Mouse (Mus musculus): Measurements from ENCODE around the gene Pcdh15. TPM values are rescaled to one million over a fixed set of nuclear protein-coding genes. Genes with fewer than 3 reads are reported as not detected.

The Pcdh15 gene
- polyA plus RNA-seq, 1 experiment from 2014 or later: 17.4 TPM

GRCm38 (mm10) chr10:74463972-74464371 lies 1364.8 kb downstream of the Pcdh15 start:
- Histone ChIP-seq H3K36me3 (no peaks in the 10 kb centered on the region), H3K4me3 (replicated peaks) (no peak overlapping the region), H3K4me1 (no peaks in the 10 kb centered on the region), H3K27ac (replicated peaks) (no peak overlapping the region), H3K4me2 (no peak overlapping the region), H3K9ac (replicated peaks) (no peak overlapping the region), H3K9me3 (replicated peaks) (no peaks in the 10 kb centered on the region), H3K27me3 (replicated peaks) (no peaks in the 10 kb centered on the region)
- no peak for ATAC-seq (ENCODE audit: low FRiP score)
- 23% methylated on average over 2 of the region's 2 CpGs for WGBS

DNA sequence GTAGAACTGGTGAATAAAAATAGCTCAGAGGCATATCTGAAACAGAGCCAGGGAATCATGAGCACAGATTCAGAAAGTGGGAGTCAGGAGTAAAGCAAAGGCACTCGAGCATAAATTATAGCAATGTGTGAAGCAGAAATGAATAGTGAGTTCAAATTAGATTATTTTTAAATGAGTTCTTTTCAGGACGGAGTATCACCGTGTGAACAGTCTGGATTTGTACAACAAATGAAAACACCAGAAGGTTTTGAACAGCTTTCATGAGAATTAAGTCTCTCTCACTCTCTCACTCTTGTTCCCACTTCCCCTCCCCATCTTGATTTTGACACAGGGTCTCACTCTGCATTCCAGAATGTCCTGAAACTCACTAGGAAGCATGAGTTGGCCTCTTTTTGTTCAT lies 1381.6 kb downstream of the Pcdh15 start:
- H3K4me1 ChIP-seq: no peaks in the 10 kb centered on the region
- no peaks in the 10 kb centered on the region for H3K27me3 ChIP-seq (replicated peaks)
- 68% methylated on average over 3 of the region's 3 CpGs for WGBS
- ATAC-seq (ENCODE audit: low FRiP score): no peak
- H3K9me3 ChIP-seq (replicated peaks): no peaks in the 10 kb centered on the region
- no peak overlapping the region for H3K27ac ChIP-seq (replicated peaks)
- H3K36me3 ChIP-seq: no peaks in the 10 kb centered on the region
- H3K4me2 ChIP-seq: no peak overlapping the region
- H3K9ac ChIP-seq (replicated peaks): no peak overlapping the region
- H3K4me3 ChIP-seq (replicated peaks): no peak overlapping the region

- H3K9ac ChIP-seq (replicated peaks): no peak overlapping the region
- no peak overlapping the region for H3K4me2 ChIP-seq
- no peaks in the 10 kb centered on the region for H3K4me1 ChIP-seq
- H3K36me3 ChIP-seq: no peaks in the 10 kb centered on the region
- no peaks in the 10 kb centered on the region for H3K27me3 ChIP-seq (replicated peaks)
- peak; percentile 28; the same call in 1 of the 2 replicates for ATAC-seq (ENCODE audit: low FRiP score)
- no peak overlapping the region for H3K4me3 ChIP-seq (replicated peaks)
- WGBS: 75% methylated on average over 3 of the region's 3 CpGs
- H3K9me3 ChIP-seq (replicated peaks): no peaks in the 10 kb centered on the region
- H3K27ac ChIP-seq (replicated peaks): no peak overlapping the region
These were observed 1413.2 kb downstream of the Pcdh15 start for GRCm38 (mm10) chr10:74512315-74512714.

DNA sequence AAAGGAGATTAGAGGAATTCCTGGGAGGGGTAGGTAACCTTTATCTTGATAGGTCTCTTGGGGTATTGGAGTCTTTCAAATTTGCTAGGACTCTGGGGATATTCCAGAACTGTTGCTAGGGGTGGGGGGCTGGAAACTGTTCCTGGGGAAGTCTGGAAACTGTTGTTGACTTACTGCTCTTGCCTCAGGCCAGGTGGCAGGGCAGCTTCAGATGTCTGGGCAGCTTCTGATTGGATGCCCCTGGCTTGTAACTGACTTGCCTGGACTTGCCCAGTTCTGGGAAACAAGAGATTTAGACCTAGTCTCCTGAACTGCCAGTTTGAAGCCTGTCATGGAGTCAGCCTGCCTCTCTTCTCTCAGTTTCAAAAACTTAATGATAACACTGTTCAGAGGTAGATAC lies 1414.6 kb downstream of the Pcdh15 start:
- Histone ChIP-seq H3K9ac (replicated peaks) (no peak overlapping the region), H3K4me1 (no peaks in the 10 kb centered on the region), H3K4me2 (no peak overlapping the region), H3K4me3 (replicated peaks) (no peak overlapping the region), H3K9me3 (replicated peaks) (no peaks in the 10 kb centered on the region), H3K27ac (replicated peaks) (no peak overlapping the region), H3K36me3 (no peaks in the 10 kb centered on the region), H3K27me3 (replicated peaks) (no peaks in the 10 kb centered on the region)
- ATAC-seq (ENCODE audit: low FRiP score): no peak

GRCm38 (mm10) chr10:74538371-74538770 lies 1439.2 kb downstream of the Pcdh15 start:
- ATAC-seq (ENCODE audit: low FRiP score): no peak
- Histone ChIP-seq H3K27ac (replicated peaks) (no peak overlapping the region), H3K36me3 (no peaks in the 10 kb centered on the region), H3K4me3 (replicated peaks) (no peak overlapping the region), H3K27me3 (replicated peaks) (no peaks in the 10 kb centered on the region), H3K9ac (replicated peaks) (no peak overlapping the region), H3K9me3 (replicated peaks) (no peaks in the 10 kb centered on the region), H3K4me1 (no peaks in the 10 kb centered on the region), H3K4me2 (no peak overlapping the region)
- 81% methylated on average over 2 of the region's 2 CpGs for WGBS

DNA sequence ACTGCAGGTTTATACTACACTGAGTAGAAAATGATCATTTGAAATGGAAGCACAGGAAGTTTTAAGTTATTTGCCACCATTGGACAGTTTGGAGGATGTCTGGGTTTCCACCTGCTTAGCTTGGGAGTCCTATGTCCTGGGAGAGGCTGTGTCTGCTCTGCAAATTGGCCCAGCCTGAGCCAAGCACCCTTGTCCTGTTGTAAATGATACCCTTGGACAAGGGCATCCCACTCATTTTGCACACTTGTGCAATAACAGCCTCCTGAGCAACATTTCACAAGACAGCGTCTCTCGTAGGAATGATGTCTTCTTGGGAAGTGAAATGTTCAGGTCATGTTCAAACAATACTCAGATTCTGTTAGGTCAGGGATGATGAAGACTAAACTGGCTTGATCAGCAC lies 1456.2 kb downstream of the Pcdh15 start:
- 49% methylated on average over 2 of the region's 2 CpGs for WGBS
- no peak overlapping the region for H3K4me2 ChIP-seq
- H3K9me3 ChIP-seq (replicated peaks): no peaks in the 10 kb centered on the region
- no peaks in the 10 kb centered on the region for H3K4me1 ChIP-seq
- H3K9ac ChIP-seq (replicated peaks): no peak overlapping the region
- ATAC-seq (ENCODE audit: low FRiP score): no peak
- no peak overlapping the region for H3K27ac ChIP-seq (replicated peaks)
- no peaks in the 10 kb centered on the region for H3K27me3 ChIP-seq (replicated peaks)
- H3K36me3 ChIP-seq: no peaks in the 10 kb centered on the region
- no peak overlapping the region for H3K4me3 ChIP-seq (replicated peaks)

- Histone ChIP-seq H3K4me1 (no peaks in the 10 kb centered on the region), H3K4me3 (replicated peaks) (no peak overlapping the region), H3K9ac (replicated peaks) (no peak overlapping the region), H3K9me3 (replicated peaks) (no peaks in the 10 kb centered on the region), H3K27me3 (replicated peaks) (no peaks in the 10 kb centered on the region), H3K27ac (replicated peaks) (no peak overlapping the region), H3K36me3 (no peaks in the 10 kb centered on the region), H3K4me2 (no peak overlapping the region)
- 76% methylated on average over 3 of the region's 3 CpGs for WGBS
- no peak for ATAC-seq (ENCODE audit: low FRiP score)
These were observed 1470.5 kb downstream of the Pcdh15 start for GRCm38 (mm10) chr10:74569603-74570002.

DNA sequence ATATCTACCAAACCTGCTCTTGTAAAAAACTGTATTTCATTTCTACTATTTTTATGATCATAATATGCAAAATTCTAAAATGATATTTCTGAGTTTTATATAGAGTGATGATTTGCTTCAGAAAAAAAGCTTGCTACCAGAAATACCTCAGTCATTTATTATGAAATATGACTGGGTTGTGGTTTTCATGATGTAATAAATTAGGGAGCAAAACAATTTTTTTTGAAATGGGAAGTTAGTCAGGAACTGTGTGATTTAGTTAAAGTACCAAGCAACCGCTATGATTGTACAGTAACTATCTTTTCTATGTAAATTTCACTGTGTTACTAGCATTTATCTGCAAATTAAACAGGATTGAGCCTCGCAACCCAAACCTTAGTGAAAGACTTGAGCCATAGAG lies 1480.8 kb downstream of the Pcdh15 start:
- no peaks in the 10 kb centered on the region for H3K27me3 ChIP-seq (replicated peaks)
- 92% methylated on average over 2 of the region's 2 CpGs for WGBS
- H3K36me3 ChIP-seq: no peaks in the 10 kb centered on the region
- H3K4me2 ChIP-seq: no peak overlapping the region
- no peaks in the 10 kb centered on the region for H3K4me1 ChIP-seq
- no peak for ATAC-seq (ENCODE audit: low FRiP score)
- no peak overlapping the region for H3K27ac ChIP-seq (replicated peaks)
- no peak overlapping the region for H3K9ac ChIP-seq (replicated peaks)
- no peak overlapping the region for H3K4me3 ChIP-seq (replicated peaks)
- no peaks in the 10 kb centered on the region for H3K9me3 ChIP-seq (replicated peaks)

GRCm38 (mm10) chr10:74591799-74592198 lies 1492.7 kb downstream of the Pcdh15 start:
- Histone ChIP-seq H3K4me1 (no peaks in the 10 kb centered on the region), H3K27ac (replicated peaks) (no peak overlapping the region)
- no peak for ATAC-seq (ENCODE audit: low FRiP score)

GRCm38 (mm10) chr10:74607683-74608082 lies 1508.5 kb downstream of the Pcdh15 start:
- H3K9me3 ChIP-seq (replicated peaks): no peaks in the 10 kb centered on the region
- no peaks in the 10 kb centered on the region for H3K4me1 ChIP-seq
- no peaks in the 10 kb centered on the region for H3K36me3 ChIP-seq
- WGBS: 59% methylated on average over 2 of the region's 2 CpGs
- no peak overlapping the region for H3K4me3 ChIP-seq (replicated peaks)
- H3K27me3 ChIP-seq (replicated peaks): no peaks in the 10 kb centered on the region
- ATAC-seq (ENCODE audit: low FRiP score): no peak
- H3K4me2 ChIP-seq: no peak overlapping the region
- no peak overlapping the region for H3K9ac ChIP-seq (replicated peaks)
- H3K27ac ChIP-seq (replicated peaks): no peak overlapping the region

More at GRCm38 (mm10) chr10:74591799-74592198, 1492.7 kb downstream of the Pcdh15 start:
- Histone ChIP-seq H3K9me3 (replicated peaks) (no peaks in the 10 kb centered on the region), H3K36me3 (no peaks in the 10 kb centered on the region), H3K4me3 (replicated peaks) (no peak overlapping the region), H3K9ac (replicated peaks) (no peak overlapping the region), H3K4me2 (no peak overlapping the region), H3K27me3 (replicated peaks) (no peaks in the 10 kb centered on the region)
- 85% methylated on average over 3 of the region's 3 CpGs for WGBS

DNA sequence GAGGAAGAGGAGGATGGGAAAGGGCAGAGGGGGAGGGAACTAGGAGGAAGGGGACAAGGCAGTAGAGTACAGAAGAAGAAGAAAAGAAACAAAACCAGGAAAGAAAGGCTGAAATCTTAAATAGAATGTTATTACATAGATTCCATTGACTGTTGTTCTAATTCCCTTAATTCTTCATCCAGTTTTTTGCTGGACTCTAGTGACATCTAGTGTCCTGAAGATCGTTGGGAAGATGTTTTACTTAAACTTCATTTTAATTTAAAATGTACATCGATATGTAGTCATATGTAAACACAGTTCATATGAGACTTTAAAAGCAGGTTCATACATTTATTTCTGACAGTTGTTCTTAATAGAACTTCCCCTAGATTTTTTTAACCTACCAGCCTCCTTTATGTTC lies 1522.7 kb downstream of the Pcdh15 start:
- Histone ChIP-seq H3K27ac (replicated peaks) (no peak overlapping the region), H3K9ac (replicated peaks) (no peak overlapping the region), H3K4me2 (no peak overlapping the region), H3K4me1 (no peaks in the 10 kb centered on the region), H3K9me3 (replicated peaks) (no peaks in the 10 kb centered on the region), H3K36me3 (no peaks in the 10 kb centered on the region), H3K27me3 (replicated peaks) (no peaks in the 10 kb centered on the region), H3K4me3 (replicated peaks) (no peak overlapping the region)
- 61% methylated on average over 2 of the region's 2 CpGs for WGBS
- no peak for ATAC-seq (ENCODE audit: low FRiP score)

DNA sequence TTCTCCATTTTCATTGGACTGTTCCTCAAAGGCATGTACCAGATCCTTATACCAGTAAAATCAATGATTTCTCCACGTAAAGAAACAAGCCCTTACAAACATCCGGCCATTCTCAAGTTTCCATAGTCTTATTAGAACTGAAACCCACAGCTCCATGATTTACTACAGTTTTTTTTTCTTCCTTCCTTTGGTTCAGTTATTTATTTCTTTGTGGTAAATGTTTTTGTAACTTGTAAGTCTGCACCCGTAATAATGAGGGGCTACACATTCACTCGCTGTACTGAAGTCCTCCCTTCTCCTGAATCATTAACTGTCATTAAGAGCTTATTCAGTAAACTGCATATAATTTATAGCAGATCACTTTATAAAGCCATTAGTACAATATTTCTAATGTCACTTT lies 1526.6 kb downstream of the Pcdh15 start:
- Histone ChIP-seq H3K27me3 (replicated peaks) (no peaks in the 10 kb centered on the region), H3K9me3 (replicated peaks) (no peaks in the 10 kb centered on the region)

DNA sequence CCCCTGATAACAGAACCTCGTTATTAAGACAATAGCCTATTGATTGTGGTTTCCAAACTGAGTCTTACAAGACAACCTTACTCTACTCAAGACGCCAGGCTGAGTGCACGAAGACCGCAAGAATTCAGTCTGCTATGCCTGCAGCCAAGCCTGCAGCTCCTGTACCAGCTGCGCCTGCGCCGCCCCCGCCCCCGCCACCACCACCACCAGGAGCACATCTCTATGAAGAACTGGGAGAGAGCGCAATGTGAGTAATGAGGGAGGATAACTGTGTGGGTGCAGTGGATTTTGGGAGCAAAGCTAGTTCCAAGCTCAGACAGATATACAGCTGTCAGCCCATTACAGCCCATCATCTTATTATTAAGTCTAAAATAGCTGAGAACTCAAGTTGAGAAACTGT lies 1527.5 kb downstream of the Pcdh15 start:
- H3K36me3 ChIP-seq: no peaks in the 10 kb centered on the region
- H3K4me3 ChIP-seq (replicated peaks): no peak overlapping the region
- no peaks in the 10 kb centered on the region for H3K4me1 ChIP-seq
- H3K9ac ChIP-seq (replicated peaks): no peak overlapping the region
- H3K9me3 ChIP-seq (replicated peaks): no peaks in the 10 kb centered on the region
- no peak for ATAC-seq (ENCODE audit: low FRiP score)
- no peaks in the 10 kb centered on the region for H3K27me3 ChIP-seq (replicated peaks)
- no peak overlapping the region for H3K4me2 ChIP-seq
- 74% methylated on average over 10 of the region's 10 CpGs for WGBS
- H3K27ac ChIP-seq (replicated peaks): no peak overlapping the region

More for the DNA sequence above, 1526.6 kb downstream of the Pcdh15 start:
- Histone ChIP-seq H3K27ac (replicated peaks) (no peak overlapping the region), H3K4me2 (no peak overlapping the region), H3K4me3 (replicated peaks) (no peak overlapping the region), H3K4me1 (no peaks in the 10 kb centered on the region), H3K9ac (replicated peaks) (no peak overlapping the region), H3K36me3 (no peaks in the 10 kb centered on the region)
- ATAC-seq (ENCODE audit: low FRiP score): no peak
- 79% methylated on average over 4 of the region's 4 CpGs for WGBS
